Mouse (Mus musculus) embryonic facial prominence, embryonic 13.5 days (tissue): ENCODE results near the gene Npsr1. TPM values are rescaled to one million over a fixed set of nuclear protein-coding genes. Genes with fewer than 3 reads are reported as not detected.

ENCODE experiments used
- ATAC-seq: fragments of 200-750 bp; cut with Nextera tagmentation; 2 replicates; pipeline ENCODE4 v1.8.0; 2017; ENCODE audit warnings: low read depth; ENCODE audit not compliant: insufficient number of reproducible peaks, insufficient read depth, low FRiP score, low TSS enrichment
- H3K27ac ChIP-seq: fragments of 300-500 bp; sonication (generic); 2 replicates; pipeline ENCODE4 v1.5.1; 2015; ENCODE audit warnings: moderate library complexity, mild to moderate bottlenecking, inconsistent platforms
- H3K27me3 ChIP-seq: fragments of 300-500 bp; sonication (generic); 2 replicates; pipeline ENCODE4 v1.6.1; 2015; ENCODE audit warnings: mild to moderate bottlenecking, inconsistent platforms
- H3K36me3 ChIP-seq: fragments of 300-500 bp; sonication (generic); 2 replicates; pipeline ENCODE4 v1.6.1; 2015; ENCODE audit warnings: mild to moderate bottlenecking, inconsistent platforms
- H3K4me1 ChIP-seq: fragments of 300-500 bp; sonication (generic); 2 replicates; pipeline ENCODE4 v1.6.1; 2015; ENCODE audit warnings: inconsistent platforms
- H3K4me2 ChIP-seq: fragments of 300-500 bp; sonication (generic); 2 replicates; pipeline ENCODE4 v1.6.1; 2015; ENCODE audit warnings: moderate library complexity, mild to moderate bottlenecking, inconsistent platforms
- H3K4me3 ChIP-seq: fragments of 300-500 bp; sonication (generic); 2 replicates; pipeline ENCODE4 v1.5.1; 2015; ENCODE audit warnings: mild to moderate bottlenecking, inconsistent platforms
- H3K9ac ChIP-seq: fragments of 300-500 bp; sonication (generic); 2 replicates; pipeline ENCODE4 v1.6.1; 2015; ENCODE audit warnings: mild to moderate bottlenecking, inconsistent platforms
- H3K9me3 ChIP-seq: fragments of 300-500 bp; sonication (generic); 2 replicates; pipeline ENCODE4 v1.6.1; 2016; ENCODE audit warnings: inconsistent platforms
- WGBS: fragments of 180-500 bp; shearing (Covaris S2); methylation state at CpG from one replicate; pipeline ENCODE4 v1.1.7; 2015; ENCODE audit warnings: mixed read lengths; 5-methylcytosine and 5-hydroxymethylcytosine counted together
- polyA plus RNA-seq: library from polyadenylated mRNA; unstranded; fragments of >200 nt; fragmentation: Nextera tagmentation; extraction: Ambion mirVana; gene quantifications from 2 replicates; pipeline ENCODE4 v1.2.1, GENCODE M21; 2015

Npsr1 gene
- not detected in 2 replicates for polyA plus RNA-seq

- Histone ChIP-seq H3K27me3 (no peaks in the 10 kb centered on the region), H3K9me3 (no peaks in the 10 kb centered on the region), H3K36me3 (no peaks in the 10 kb centered on the region), H3K4me1 (no peaks in the 10 kb centered on the region), H3K4me3 (no peak within 1 kb of the TSS), H3K9ac (no peak within 1 kb of the TSS), H3K4me2 (no peak within 1 kb of the TSS), H3K27ac (no peak within 1 kb of the TSS)
- 65% methylated on average over 7 of the region's 7 CpGs for WGBS
- ATAC-seq: no peak
Observed at GRCm38 (mm10) chr9:24097696-24098095, at the start of gene Npsr1. TSS of gene Npsr1 (plus strand) at chr9:24097996.

- Histone ChIP-seq H3K4me3 (no peak overlapping the region), H3K4me2 (no peak overlapping the region), H3K4me1 (no peaks in the 10 kb centered on the region), H3K9me3 (no peaks in the 10 kb centered on the region), H3K36me3 (no peaks in the 10 kb centered on the region), H3K9ac (no peak overlapping the region), H3K27me3 (no peaks in the 10 kb centered on the region), H3K27ac (no peak overlapping the region)
- ATAC-seq: no peak
Observed at GRCm38 (mm10) chr9:24051538-24051937, 46.3 kb upstream of the Npsr1 start.

- Histone ChIP-seq H3K9me3 (no peaks in the 10 kb centered on the region), H3K4me1 (no peaks in the 10 kb centered on the region), H3K4me3 (no peak overlapping the region), H3K27ac (no peak overlapping the region), H3K9ac (no peak overlapping the region), H3K4me2 (no peak overlapping the region), H3K27me3 (no peaks in the 10 kb centered on the region), H3K36me3 (no peaks in the 10 kb centered on the region)
- ATAC-seq: no peak
Observed at GRCm38 (mm10) chr9:24063251-24063650, 34.5 kb upstream of the Npsr1 start.

GRCm38 (mm10) chr9:24071664-24072063 lies 26.1 kb upstream of the Npsr1 start:
- H3K4me3 ChIP-seq: no peak overlapping the region
- H3K27ac ChIP-seq: no peak overlapping the region
- no peak overlapping the region for H3K9ac ChIP-seq
- H3K27me3 ChIP-seq: no peaks in the 10 kb centered on the region
- no peaks in the 10 kb centered on the region for H3K4me1 ChIP-seq
- WGBS: 54% methylated on average over 1 of the region's 1 CpGs
- no peaks in the 10 kb centered on the region for H3K9me3 ChIP-seq
- no peak for ATAC-seq
- no peak overlapping the region for H3K4me2 ChIP-seq
- H3K36me3 ChIP-seq: no peaks in the 10 kb centered on the region

GRCm38 (mm10) chr9:24077596-24077995 lies 20.2 kb upstream of the Npsr1 start:
- H3K27me3 ChIP-seq: no peaks in the 10 kb centered on the region
- no peak overlapping the region for H3K9ac ChIP-seq
- no peaks in the 10 kb centered on the region for H3K4me1 ChIP-seq
- H3K36me3 ChIP-seq: no peaks in the 10 kb centered on the region
- no peak for ATAC-seq
- H3K9me3 ChIP-seq: no peaks in the 10 kb centered on the region
- H3K27ac ChIP-seq: no peak overlapping the region
- H3K4me3 ChIP-seq: no peak overlapping the region
- H3K4me2 ChIP-seq: no peak overlapping the region

- H3K9ac ChIP-seq: no peak overlapping the region
- no peaks in the 10 kb centered on the region for H3K4me1 ChIP-seq
- H3K27me3 ChIP-seq: no peaks in the 10 kb centered on the region
- H3K4me3 ChIP-seq: no peak overlapping the region
- no peak overlapping the region for H3K4me2 ChIP-seq
- H3K27ac ChIP-seq: no peak overlapping the region
- H3K36me3 ChIP-seq: no peaks in the 10 kb centered on the region
- no peaks in the 10 kb centered on the region for H3K9me3 ChIP-seq
- ATAC-seq: no peak
Observed at GRCm38 (mm10) chr9:24091875-24092274, 5.9 kb upstream of the Npsr1 start.

GRCm38 (mm10) chr9:24098526-24098925 lies 730 bp downstream of the Npsr1 start:
- WGBS: 66% methylated on average over 2 of the region's 2 CpGs
- H3K9me3 ChIP-seq: no peaks in the 10 kb centered on the region
- H3K4me3 ChIP-seq: no peak overlapping the region
- no peak overlapping the region for H3K27ac ChIP-seq
- ATAC-seq: no peak
- H3K4me2 ChIP-seq: no peak overlapping the region
- H3K4me1 ChIP-seq: no peaks in the 10 kb centered on the region
- H3K27me3 ChIP-seq: no peaks in the 10 kb centered on the region
- H3K9ac ChIP-seq: no peak overlapping the region
- no peaks in the 10 kb centered on the region for H3K36me3 ChIP-seq

GRCm38 (mm10) chr9:24099631-24100030 lies 1.8 kb downstream of the Npsr1 start:
- WGBS: 71% methylated on average over 4 of the region's 4 CpGs
- no peak for ATAC-seq
- no peak overlapping the region for H3K4me3 ChIP-seq
- H3K4me2 ChIP-seq: no peak overlapping the region
- H3K36me3 ChIP-seq: no peaks in the 10 kb centered on the region
- H3K27ac ChIP-seq: no peak overlapping the region
- no peak overlapping the region for H3K9ac ChIP-seq
- no peaks in the 10 kb centered on the region for H3K4me1 ChIP-seq
- no peaks in the 10 kb centered on the region for H3K27me3 ChIP-seq
- H3K9me3 ChIP-seq: no peaks in the 10 kb centered on the region

- no peak for ATAC-seq
- Histone ChIP-seq H3K36me3 (no peaks in the 10 kb centered on the region), H3K27me3 (no peaks in the 10 kb centered on the region), H3K4me1 (no peaks in the 10 kb centered on the region), H3K4me3 (no peak overlapping the region), H3K9ac (no peak overlapping the region), H3K27ac (no peak overlapping the region), H3K9me3 (no peaks in the 10 kb centered on the region), H3K4me2 (no peak overlapping the region)
- 51% methylated on average over 4 of the region's 4 CpGs for WGBS
Observed at GRCm38 (mm10) chr9:24119423-24119822, 21.6 kb downstream of the Npsr1 start.

- no peak for ATAC-seq
- no peak overlapping the region for H3K4me3 ChIP-seq
- H3K27me3 ChIP-seq: no peaks in the 10 kb centered on the region
- no peak overlapping the region for H3K27ac ChIP-seq
- 79% methylated on average over 1 of the region's 1 CpGs for whole genome bisulfite sequencing
- no peak overlapping the region for H3K4me2 ChIP-seq
- H3K9me3 ChIP-seq: no peaks in the 10 kb centered on the region
- no peaks in the 10 kb centered on the region for H3K4me1 ChIP-seq
- H3K36me3 ChIP-seq: no peaks in the 10 kb centered on the region
- no peak overlapping the region for H3K9ac ChIP-seq
Observed at GRCm38 (mm10) chr9:24133142-24133541, 35.3 kb downstream of the Npsr1 start.

- no peak for ATAC-seq
- H3K4me1 ChIP-seq: no peaks in the 10 kb centered on the region
- no peak overlapping the region for H3K9ac ChIP-seq
- no peak overlapping the region for H3K4me2 ChIP-seq
- H3K9me3 ChIP-seq: no peaks in the 10 kb centered on the region
- H3K27ac ChIP-seq: no peak overlapping the region
- no peaks in the 10 kb centered on the region for H3K27me3 ChIP-seq
- no peaks in the 10 kb centered on the region for H3K36me3 ChIP-seq
- H3K4me3 ChIP-seq: no peak overlapping the region
Observed at GRCm38 (mm10) chr9:24136354-24136753, 38.6 kb downstream of the Npsr1 start.

GRCm38 (mm10) chr9:24144341-24144740 lies 46.5 kb downstream of the Npsr1 start:
- WGBS: 88% methylated on average over 2 of the region's 2 CpGs

GRCm38 (mm10) chr9:24157208-24157607 lies 59.4 kb downstream of the Npsr1 start:
- H3K4me2 ChIP-seq: no peak overlapping the region
- no peaks in the 10 kb centered on the region for H3K36me3 ChIP-seq
- H3K4me1 ChIP-seq: no peaks in the 10 kb centered on the region
- 70% methylated on average over 1 of the region's 1 CpGs for WGBS
- no peak overlapping the region for H3K9ac ChIP-seq
- no peak overlapping the region for H3K27ac ChIP-seq
- ATAC-seq: no peak
- H3K27me3 ChIP-seq: no peaks in the 10 kb centered on the region
- H3K9me3 ChIP-seq: no peaks in the 10 kb centered on the region
- H3K4me3 ChIP-seq: no peak overlapping the region

More at GRCm38 (mm10) chr9:24144341-24144740, 46.5 kb downstream of the Npsr1 start:
- Histone ChIP-seq H3K36me3 (no peaks in the 10 kb centered on the region), H3K9me3 (no peaks in the 10 kb centered on the region), H3K4me2 (no peak overlapping the region), H3K27ac (no peak overlapping the region), H3K9ac (no peak overlapping the region), H3K27me3 (no peaks in the 10 kb centered on the region), H3K4me3 (no peak overlapping the region), H3K4me1 (no peaks in the 10 kb centered on the region)
- ATAC-seq: no peak
